Mouse (Mus musculus) embryonic facial prominence, embryonic 11.5 days (tissue): Measurements from ENCODE around the gene Ropn1l. TPM values are rescaled to one million over a fixed set of nuclear protein-coding genes. Genes with fewer than 3 reads are reported as not detected.

Experiments used
- ATAC-seq: fragments of 200-750 bp; cut with Nextera tagmentation; replicated peaks from 2 replicates; pipeline ENCODE4 v1.8.0; 2017; ENCODE audit warnings: low read depth; ENCODE audit not compliant: insufficient number of reproducible peaks, low FRiP score, low TSS enrichment
- DNase-seq: peaks from one replicate; pipeline ENCODE4 v3.0.0-alpha.2; 2015; ENCODE audit warnings: low spot score
- H3K27ac ChIP-seq: fragments of 300-500 bp; sonication (generic); replicated peaks from 2 replicates; pipeline ENCODE4 v1.5.1; 2014; ENCODE audit warnings: mild to moderate bottlenecking, low read depth, low read length, control low read depth
- H3K27me3 ChIP-seq: fragments of 300-500 bp; sonication (generic); 2 replicates; pipeline ENCODE4 v1.6.1; 2014; ENCODE audit warnings: mild to moderate bottlenecking, low read length, moderate library complexity, mixed read lengths; ENCODE audit not compliant: control insufficient read depth, insufficient read depth
- H3K36me3 ChIP-seq: fragments of 300-500 bp; sonication (generic); replicated peaks from 2 replicates; pipeline ENCODE4 v1.6.1; 2014; ENCODE audit warnings: low read depth, mild to moderate bottlenecking, low read length, moderate library complexity, mixed read lengths; ENCODE audit not compliant: control insufficient read depth, insufficient read depth
- H3K4me1 ChIP-seq: fragments of 300-500 bp; sonication (generic); 2 replicates; pipeline ENCODE4 v1.6.1; 2014; ENCODE audit warnings: low read length, mixed read lengths; ENCODE audit not compliant: control insufficient read depth, insufficient read depth
- H3K4me2 ChIP-seq: fragments of 300-500 bp; sonication (generic); 2 replicates; pipeline ENCODE4 v1.6.1; 2014; ENCODE audit warnings: low read depth, mild to moderate bottlenecking, control low read depth, low read length, moderate library complexity
- H3K4me3 ChIP-seq: fragments of 300-500 bp; sonication (generic); 2 replicates; pipeline ENCODE4 v1.5.1; 2014; ENCODE audit warnings: low read depth, low read length, control low read depth
- H3K9ac ChIP-seq: fragments of 300-500 bp; sonication (generic); replicated peaks from 2 replicates; pipeline ENCODE4 v1.6.1; 2014; ENCODE audit warnings: mild to moderate bottlenecking, control low read depth, low read length
- H3K9me3 ChIP-seq: fragments of 300-500 bp; sonication (generic); replicated peaks from 2 replicates; pipeline ENCODE4 v1.6.1; 2016; ENCODE audit warnings: mild to moderate bottlenecking, low read length, inconsistent platforms, mixed read lengths; ENCODE audit not compliant: control insufficient read depth
- WGBS: fragments of 180-500 bp; shearing (Covaris S2); extraction: QIAGEN DNeasy Blood & Tissue Kit; methylation state at CpG from one replicate; pipeline ENCODE4 v1.1.7; 2014; 5-methylcytosine and 5-hydroxymethylcytosine counted together
- polyA plus RNA-seq: library from polyadenylated mRNA; unstranded; fragments of >200 nt; fragmentation: Nextera tagmentation; extraction: Ambion mirVana; gene quantifications from 2 replicates; pipeline ENCODE4 v1.2.1, GENCODE M21; 2014

Ropn1l gene
- polyA plus RNA-seq, 1 experiment from 2014 or later = 2.7 TPM

- Histone ChIP-seq H3K9me3 (no peaks in the 10 kb centered on the region), H3K9ac (no peak overlapping the region), H3K4me1 (no peaks in the 10 kb centered on the region), H3K4me2 (no peak overlapping the region), H3K27ac (no peak overlapping the region), H3K27me3 (no peaks in the 10 kb centered on the region), H3K36me3 (no peaks in the 10 kb centered on the region), H3K4me3 (no peak overlapping the region)
- WGBS = 84% methylated on average over 4 of the region's 4 CpGs
- no peak for DNase-seq
- no peak for ATAC-seq
Observed at GRCm38 (mm10) chr15:31392135-31392534, 61.4 kb downstream of the Ropn1l start.

Other genes starting within 250 kb of the Ropn1l start
- 56.2 and 61.4 TPM in 2 replicates for gene Dap, start 229.4 kb downstream of the Ropn1l start, polyA plus RNA-seq
- gene Ankrd33b, start 86.0 kb downstream of the Ropn1l start, polyA plus RNA-seq = 0.13 and 0.38 TPM in 2 replicates
- 40.6 and 41.9 TPM in 2 replicates for gene March6, start 77.3 kb upstream of the Ropn1l start, polyA plus RNA-seq
- gene Cmbl, start 111.7 kb upstream of the Ropn1l start, polyA plus RNA-seq = 1.2 and 1.4 TPM in 2 replicates
- 820 and 828 TPM in 2 replicates for gene Cct5, start 148.1 kb upstream of the Ropn1l start, polyA plus RNA-seq
- 11.4 and 14.6 TPM in 2 replicates for gene Fam173b, start 148.1 kb upstream of the Ropn1l start, polyA plus RNA-seq